In the genomic region with DNA sequence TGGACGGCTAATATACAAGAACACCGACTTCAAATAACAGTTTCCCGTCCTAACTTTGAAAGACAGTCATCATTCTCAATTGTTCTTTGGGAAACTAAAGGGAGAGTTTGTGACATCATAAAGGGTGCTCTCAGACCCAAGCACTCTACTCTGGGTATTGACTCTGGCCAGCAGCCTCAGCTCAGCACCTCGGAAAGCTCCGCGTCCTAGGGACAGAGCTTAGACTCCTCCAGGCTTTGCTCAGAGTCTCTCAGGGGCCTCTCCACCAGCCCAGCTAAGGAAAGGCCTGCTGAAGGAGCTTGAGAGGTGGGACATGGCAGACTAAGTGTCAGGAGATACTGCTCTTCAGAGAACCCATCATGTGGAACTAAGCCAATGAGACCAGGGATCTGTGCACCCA, we compare ENCODE assay signal across 22 mouse cellular contexts. TPM values are rescaled to one million over a fixed set of nuclear protein-coding genes. Genes with fewer than 3 reads are reported as not detected.
A peak's percentile ranks its signal among the peaks of the same experiment; 100 is the strongest.
DNase-seq lines count a peak whose midpoint lies in the region; ATAC-seq and TF ChIP-seq lines count a peak whose summit lies in the region.
"Had no signal": no experiment of that assay in that cellular context is flagged by ENCODE, and none has a peak within 500 bp of the region (broad histone marks: within the 10 kb centered on the region; RNA-seq: fewer than 3 reads in every experiment).

No protein-coding gene starts in this region.

- TF ChIP-seq EP300 in lung, postnatal 0 days (IDR thresholded peaks at IDR 0.05) = no peak

- no peak for DNase-seq in kidney, adult 18-20 months
- no peak for DNase-seq in lung, postnatal 0 days (ENCODE audit: low spot score)
- no peak for DNase-seq in lung, adult 2 months
- peak; percentile 22 for DNase-seq in adipocyte (ENCODE audit: low spot score)
- peak; percentile 60 for DNase-seq in testis, postnatal 10 days (ENCODE audit: low spot score)
- DNase-seq in T-cell, adult 2 months (ENCODE audit: low spot score) = no peak
- DNase-seq in thymus, postnatal 10 days (ENCODE audit: low spot score in 2 of 2) = no peak
- DNase-seq: adrenal gland, postnatal 25 days; cerebellum, adult 18-20 months; gastrocnemius, postnatal 25 days; kidney, postnatal 14 days; liver, embryonic 13.5 days had no signal

- TF ChIP-seq POLR2A in lung, adult 2 months (IDR thresholded peaks at IDR 0.05; ENCODE audit: borderline replicate concordance, extremely low read depth, low read depth, low read length) = no peak

- no peak for TF ChIP-seq CTCF in lung, postnatal 0 days (IDR thresholded peaks at IDR 0.05)
- no peak for TF ChIP-seq CTCF in lung, adult 2 months (IDR thresholded peaks at IDR 0.05; ENCODE audit: insufficient read depth, low read length)

- no peaks in the 10 kb centered on the region for H3K4me1 ChIP-seq in kidney, embryonic 15.5 days
- no peaks in the 10 kb centered on the region for H3K4me1 ChIP-seq in lung, postnatal 0 days (ENCODE audit: insufficient read depth, low read depth, low read length)
- no peaks in the 10 kb centered on the region for H3K4me1 ChIP-seq in lung, adult 2 months (ENCODE audit: control insufficient read depth, insufficient read depth, low read length)
- H3K4me1 ChIP-seq: midbrain, embryonic 12.5 days had no signal

- H3K36me3 ChIP-seq in kidney, embryonic 15.5 days = no peaks in the 10 kb centered on the region
- no peaks in the 10 kb centered on the region for H3K36me3 ChIP-seq in lung, postnatal 0 days (ENCODE audit: insufficient read depth, low read length)
- H3K36me3 ChIP-seq: hindbrain, embryonic 10.5 days; liver, embryonic 13.5 days; midbrain, embryonic 12.5 days had no signal

- no peaks in the 10 kb centered on the region for H3K9me3 ChIP-seq in kidney, embryonic 15.5 days (replicated peaks)
- H3K9me3 ChIP-seq in lung, postnatal 0 days (ENCODE audit: low read length) = no peaks in the 10 kb centered on the region
- H3K9me3 ChIP-seq: hindbrain, embryonic 10.5 days; liver, embryonic 13.5 days; midbrain, embryonic 12.5 days had no signal

- 66% methylated on average over 6 of the region's 6 CpGs for WGBS in kidney, embryonic 15.5 days
- WGBS in lung, postnatal 0 days = 63% methylated on average over 6 of the region's 6 CpGs
- 70% methylated on average over 6 of the region's 6 CpGs for WGBS in lung, adult 2 months

- no peaks in the 10 kb centered on the region for H3K27me3 ChIP-seq in kidney, embryonic 15.5 days
- no peaks in the 10 kb centered on the region for H3K27me3 ChIP-seq in lung, postnatal 0 days (replicated peaks; ENCODE audit: insufficient read depth, low read length)
- H3K27me3 ChIP-seq: liver, embryonic 13.5 days; midbrain, embryonic 12.5 days had no signal

- H3K4me2 ChIP-seq in kidney, embryonic 15.5 days = no peak overlapping the region
- H3K4me2 ChIP-seq in lung, postnatal 0 days (replicated peaks; ENCODE audit: low read depth, low read length) = no peak overlapping the region
- H3K4me2 ChIP-seq: liver, embryonic 13.5 days; midbrain, embryonic 12.5 days had no signal

- H3K9ac ChIP-seq in kidney, embryonic 15.5 days = no peak overlapping the region
- H3K9ac ChIP-seq in lung, postnatal 0 days (replicated peaks; ENCODE audit: low read depth) = no peak overlapping the region
- H3K9ac ChIP-seq: liver, embryonic 13.5 days; midbrain, embryonic 12.5 days had no signal

- no peak overlapping the region for H3K4me3 ChIP-seq in kidney, embryonic 15.5 days (replicated peaks)
- no peak overlapping the region for H3K4me3 ChIP-seq in lung, postnatal 0 days (ENCODE audit: low read depth, low read length)
- no peak overlapping the region for H3K4me3 ChIP-seq in lung, adult 2 months (replicated peaks; ENCODE audit: extremely low read depth, low read depth, low read length)
- H3K4me3 ChIP-seq: erythroblast, embryonic 14.5 days; hindbrain, embryonic 10.5 days; liver, embryonic 13.5 days; midbrain, embryonic 12.5 days had no signal

- 0 out of 2 replicates have a peak, but pooled peaks have one; percentile 29 for ATAC-seq in kidney, embryonic 15.5 days (replicated peaks; ENCODE audit: low FRiP score)
- ATAC-seq in lung, postnatal 0 days = 0 out of 2 replicates have a peak, but pooled peaks have one; percentile 46
- ATAC-seq: forebrain, embryonic 14.5 days had no signal

- no peak overlapping the region for H3K27ac ChIP-seq in kidney, embryonic 15.5 days
- H3K27ac ChIP-seq in lung, postnatal 0 days (ENCODE audit: low read length) = no peak overlapping the region
- H3K27ac ChIP-seq: hindbrain, embryonic 10.5 days; liver, embryonic 13.5 days; macrophage; midbrain, embryonic 12.5 days had no signal

RNA-seq across cellular contexts. Expression of gene 1700014D04Rik, which starts 0.4 kb away (rescaled TPM):
- not detected in 2 replicates for polyA plus RNA-seq in kidney, embryonic 15.5 days (2015; fragmentation: Nextera tagmentation; extraction: Ambion mirVana)
- 0.05 and 0.18 TPM in 2 replicates for polyA plus RNA-seq in lung, postnatal 0 days (2015; fragmentation: Nextera tagmentation; extraction: Ambion mirVana)
- 0.04 TPM in 1 of 2 replicates, not detected in the other for polyA plus RNA-seq in lung, adult 2 months (2012; rRNA removed)
- polyA plus RNA-seq: embryonic facial prominence, embryonic 11.5 days; erythroblast, embryonic 14.5 days; forebrain, embryonic 14.5 days; heart, embryonic 14.5 days; liver, embryonic 13.5 days; macrophage; midbrain, embryonic 12.5 days; urinary bladder, adult 2 months had no signal

RNA-seq across cellular contexts. Expression of gene Spata31d1d, which starts 14.6 kb away (rescaled TPM):
- not detected in 2 replicates for polyA plus RNA-seq in kidney, embryonic 15.5 days (2015; fragmentation: Nextera tagmentation; extraction: Ambion mirVana)
- polyA plus RNA-seq in lung, postnatal 0 days (2015; fragmentation: Nextera tagmentation; extraction: Ambion mirVana) = not detected in 2 replicates
- not detected in 2 replicates for polyA plus RNA-seq in lung, adult 2 months (2012; rRNA removed)
- polyA plus RNA-seq: embryonic facial prominence, embryonic 11.5 days; forebrain, embryonic 14.5 days; heart, embryonic 14.5 days; hindbrain, embryonic 10.5 days; liver, embryonic 13.5 days; macrophage; midbrain, embryonic 12.5 days; neural tube, embryonic 14.5 days; urinary bladder, adult 2 months had no signal

RNA-seq across cellular contexts. Expression of gene Isca1, which starts 23.4 kb away (rescaled TPM):
- 128 and 134 TPM in 2 replicates for polyA plus RNA-seq in kidney, embryonic 15.5 days (2015; fragmentation: Nextera tagmentation; extraction: Ambion mirVana)
- 131 and 135 TPM in 2 replicates for polyA plus RNA-seq in lung, postnatal 0 days (2015; fragmentation: Nextera tagmentation; extraction: Ambion mirVana)
- 59.0 and 82.1 TPM in 2 replicates for polyA plus RNA-seq in lung, adult 2 months (2012; rRNA removed)

RNA-seq across cellular contexts. Expression of gene Spata31d1b, which starts 34.1 kb away (rescaled TPM):
- 0.04 TPM in 1 of 2 replicates, not detected in the other for polyA plus RNA-seq in kidney, embryonic 15.5 days (2015; fragmentation: Nextera tagmentation; extraction: Ambion mirVana)
- not detected in 2 replicates for polyA plus RNA-seq in lung, postnatal 0 days (2015; fragmentation: Nextera tagmentation; extraction: Ambion mirVana)
- polyA plus RNA-seq in lung, adult 2 months (2012; rRNA removed) = 0.05 TPM in 1 of 2 replicates, not detected in the other
- polyA plus RNA-seq: embryonic facial prominence, embryonic 11.5 days; erythroblast, embryonic 14.5 days; forebrain, embryonic 14.5 days; heart, embryonic 14.5 days; liver, embryonic 13.5 days; macrophage; midbrain, embryonic 12.5 days; neural tube, embryonic 14.5 days; urinary bladder, adult 2 months had no signal

RNA-seq across cellular contexts. Expression of gene Gm49354, which starts 35.9 kb away (rescaled TPM):
- polyA plus RNA-seq in kidney, embryonic 15.5 days (2015; fragmentation: Nextera tagmentation; extraction: Ambion mirVana) = not detected in 2 replicates
- polyA plus RNA-seq in lung, postnatal 0 days (2015; fragmentation: Nextera tagmentation; extraction: Ambion mirVana) = not detected in 2 replicates
- not detected in 2 replicates for polyA plus RNA-seq in lung, adult 2 months (2012; rRNA removed)
- polyA plus RNA-seq: embryonic facial prominence, embryonic 11.5 days; forebrain, embryonic 14.5 days; heart, embryonic 14.5 days; hindbrain, embryonic 10.5 days; liver, embryonic 13.5 days; macrophage; midbrain, embryonic 12.5 days; neural tube, embryonic 14.5 days; urinary bladder, adult 2 months had no signal

Comparison
In these comparisons a context has a peak if more than half of its experiments do, and no peak if none do; other contexts are left out.
1. DNase-seq: peak in adipocyte (single experiment) and testis, postnatal 10 days (single experiment); none in kidney, adult 18-20 months (single experiment), lung, postnatal 0 days (single experiment), lung, adult 2 months (single experiment), T-cell, adult 2 months (single experiment) and thymus, postnatal 10 days (0 of 2).